Mouse (Mus musculus): ENCODE results near the gene Smarcb1. TPM values are rescaled to one million over a fixed set of nuclear protein-coding genes. Genes with fewer than 3 reads are reported as not detected.
"Not testable (repeated sequence)": the region's sequence is repeated elsewhere in the genome, so short reads cannot be mapped to it uniquely, and the experiment has no call there.

Gene Smarcb1
- polyA plus RNA-seq, 1 experiment = 82.1 TPM

DNA sequence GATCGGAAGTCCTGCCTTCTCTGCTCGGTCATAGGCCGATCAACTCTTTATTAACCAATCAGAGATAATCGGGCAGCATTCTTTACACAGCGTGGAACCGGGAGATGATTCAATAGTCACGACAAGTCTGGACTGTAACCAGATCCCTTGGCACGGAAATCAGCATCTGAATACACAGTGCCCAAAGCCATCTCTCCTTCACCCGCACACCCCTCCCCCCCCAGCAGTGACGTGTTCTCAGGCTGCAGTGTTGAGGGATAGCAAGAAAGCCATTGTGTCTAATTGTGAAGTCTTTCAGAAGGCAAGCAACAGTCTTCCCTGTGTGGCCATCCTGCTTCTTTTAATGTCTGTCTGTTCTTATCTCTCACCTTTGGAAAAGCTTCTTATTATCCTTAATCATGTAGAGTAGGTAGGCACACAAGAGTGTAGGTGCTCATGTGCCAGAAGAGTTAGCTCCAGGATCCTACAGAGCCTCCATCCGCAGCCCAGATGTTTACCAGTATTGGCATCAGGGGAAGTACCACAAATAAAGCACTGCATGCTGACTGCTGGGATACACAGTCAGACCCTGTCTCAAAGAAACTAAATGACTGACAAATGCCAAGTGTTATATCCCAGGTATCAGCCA lies 48.4 kb downstream of the Smarcb1 start:
- Histone ChIP-seq H3K4me1 (ENCODE audit: control insufficient read depth, insufficient read depth, low read length) (peaks cover 9% of the 10 kb centered on the region; the same call in 1 of the 2 replicates), H3K4me3 (replicated peaks; ENCODE audit: insufficient read depth, low read depth, low read length) (peak overlapping the region; percentile 79), H3K27ac (ENCODE audit: insufficient read depth, low read length) (peak overlapping the region; percentile 87), H3K27me3 (ENCODE audit: control insufficient read depth, insufficient read depth, low read length) (no peaks in the 10 kb centered on the region)
- TF ChIP-seq CTCF (IDR thresholded peaks at IDR 0.05; ENCODE audit: borderline replicate concordance, insufficient read depth, low read depth, low read length) (no peak), POLR2A (IDR thresholded peaks at IDR 0.05; ENCODE audit: borderline replicate concordance, insufficient read depth, low read length) (peak; percentile 22; the same call in 1 of the 2 replicates)
- peak; percentile 94 to 98 for DNase-seq
- 1% methylated on average over 11 of the region's 11 CpGs for WGBS

DNA sequence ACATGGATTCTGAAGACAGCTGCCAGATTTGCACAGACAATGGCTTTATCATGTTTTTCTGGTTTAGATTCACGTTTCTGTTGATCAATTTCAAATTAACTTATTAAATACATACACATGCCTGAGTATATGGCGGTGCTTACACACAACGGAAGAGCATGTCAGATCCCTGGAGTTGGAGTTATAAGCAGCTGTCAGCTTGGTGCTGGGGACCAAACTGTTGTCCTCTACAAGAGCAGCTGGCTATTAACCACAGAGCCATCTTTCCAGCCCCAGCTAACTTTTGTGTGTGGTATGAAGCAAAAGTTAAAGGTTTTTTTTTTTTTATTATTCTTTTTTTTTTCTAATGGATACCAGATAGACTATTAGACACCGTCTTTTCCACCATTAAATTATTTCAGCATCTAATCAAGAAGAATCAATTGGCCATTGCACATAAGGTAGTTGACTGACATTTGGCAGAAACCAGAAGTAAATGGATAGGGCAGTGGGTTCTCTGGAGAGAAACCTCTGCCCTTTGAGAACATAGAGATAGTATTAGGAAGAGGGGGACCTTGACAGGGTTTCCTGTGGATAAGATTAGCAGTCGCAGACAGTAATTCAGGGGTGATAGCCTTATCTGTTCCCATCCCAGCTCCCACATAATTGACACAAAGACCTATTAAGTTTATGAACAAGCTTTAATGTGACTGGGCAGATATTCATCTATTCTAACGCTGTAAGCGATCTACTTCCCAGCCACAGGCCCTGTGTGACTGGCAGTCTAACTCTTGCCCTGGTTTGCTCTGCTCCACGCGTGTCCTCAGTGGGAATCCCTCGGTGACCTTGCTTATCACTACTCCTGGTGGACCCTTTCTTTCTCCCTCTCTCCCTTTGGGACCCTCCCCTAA lies 49.1 kb downstream of the Smarcb1 start:
- WGBS = 36% methylated on average over 10 of the region's 10 CpGs
- Histone ChIP-seq H3K27me3 (ENCODE audit: control insufficient read depth, insufficient read depth, low read length) (no peaks in the 10 kb centered on the region), H3K27ac (ENCODE audit: insufficient read depth, low read length) (peak overlapping the region; percentile 87), H3K4me3 (replicated peaks; ENCODE audit: insufficient read depth, low read depth, low read length) (peak overlapping the region; percentile 79), H3K4me1 (ENCODE audit: control insufficient read depth, insufficient read depth, low read length) (peaks cover 9% of the 10 kb centered on the region; the same call in 1 of the 2 replicates)
- no peak for DNase-seq
- TF ChIP-seq POLR2A (IDR thresholded peaks at IDR 0.05; ENCODE audit: borderline replicate concordance, insufficient read depth, low read length) = peak; percentile 37; the same call in 1 of the 2 replicates
- TF ChIP-seq CTCF (IDR thresholded peaks at IDR 0.05; ENCODE audit: borderline replicate concordance, insufficient read depth, low read depth, low read length) = no peak

DNA sequence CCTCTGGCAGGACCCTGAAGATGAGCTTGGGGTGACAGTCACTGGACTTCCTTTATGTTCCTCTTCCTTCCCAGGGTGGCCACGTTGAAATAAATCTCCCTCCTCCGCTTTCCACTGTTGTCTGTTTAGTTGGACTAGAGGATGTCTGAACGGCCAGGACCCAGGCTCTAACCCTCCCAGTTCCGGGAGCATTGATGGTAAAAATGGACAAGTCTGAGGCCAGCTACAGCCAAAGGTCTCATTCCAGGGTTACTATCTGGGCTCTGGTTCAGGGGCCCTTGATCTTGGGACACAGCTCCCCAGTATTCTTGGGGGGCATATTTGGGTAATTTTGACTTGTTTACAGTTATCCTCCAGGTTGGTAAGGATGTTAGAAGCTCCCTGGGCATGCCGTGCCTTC lies 59.8 kb downstream of the Smarcb1 start:
- TF ChIP-seq POLR2A (IDR thresholded peaks at IDR 0.05; ENCODE audit: borderline replicate concordance, insufficient read depth, low read length) = no peak
- TF ChIP-seq CTCF (IDR thresholded peaks at IDR 0.05; ENCODE audit: borderline replicate concordance, insufficient read depth, low read depth, low read length) = no peak
- DNase-seq = no peak
- H3K27ac ChIP-seq (ENCODE audit: insufficient read depth, low read length) = no peak overlapping the region
- peaks cover 9% of the 10 kb centered on the region for H3K4me1 ChIP-seq (ENCODE audit: control insufficient read depth, insufficient read depth, low read length)
- no peaks in the 10 kb centered on the region for H3K27me3 ChIP-seq (ENCODE audit: control insufficient read depth, insufficient read depth, low read length)
- H3K4me3 ChIP-seq (replicated peaks; ENCODE audit: insufficient read depth, low read depth, low read length) = no peak overlapping the region
- WGBS = 43% methylated on average over 5 of the region's 5 CpGs

GRCm38 (mm10) chr10:75860746-75861145 lies 60.7 kb downstream of the Smarcb1 start:
- H3K27ac ChIP-seq (ENCODE audit: insufficient read depth, low read length) = no peak overlapping the region; the same call in 1 of the 2 replicates
- H3K27me3 ChIP-seq (ENCODE audit: control insufficient read depth, insufficient read depth, low read length) = no peaks in the 10 kb centered on the region
- no peak overlapping the region for H3K4me3 ChIP-seq (replicated peaks; ENCODE audit: insufficient read depth, low read depth, low read length)
- TF ChIP-seq CTCF (IDR thresholded peaks at IDR 0.05; ENCODE audit: borderline replicate concordance, insufficient read depth, low read depth, low read length) = no peak
- TF ChIP-seq POLR2A (IDR thresholded peaks at IDR 0.05; ENCODE audit: borderline replicate concordance, insufficient read depth, low read length) = no peak
- H3K4me1 ChIP-seq (ENCODE audit: control insufficient read depth, insufficient read depth, low read length) = peaks cover 9% of the 10 kb centered on the region
- DNase-seq = peak; percentile 49 to 55
- WGBS = 25% methylated on average over 7 of the region's 7 CpGs

GRCm38 (mm10) chr10:75859786-75860470 lies 61.5 kb downstream of the Smarcb1 start, which contains the start of gene Mif:
Gene Mif, minus strand, starts transcription at chr10:75860240.
- peak; percentile 98 for TF ChIP-seq POLR2A (IDR thresholded peaks at IDR 0.05; ENCODE audit: borderline replicate concordance, insufficient read depth, low read length)
- under 1% methylated on average over 44 of the region's 46 CpGs for WGBS
- Histone ChIP-seq H3K27ac (ENCODE audit: insufficient read depth, low read length) (peak within 1 kb of the TSS; percentile 57), H3K4me3 (replicated peaks; ENCODE audit: insufficient read depth, low read depth, low read length) (peak within 1 kb of the TSS; percentile 75)
- not testable (repeated sequence) for H3K27me3 ChIP-seq (ENCODE audit: control insufficient read depth, insufficient read depth, low read length); H3K4me1 ChIP-seq (ENCODE audit: control insufficient read depth, insufficient read depth, low read length)
- DNase-seq = peak; percentile 90 to 91

DNA sequence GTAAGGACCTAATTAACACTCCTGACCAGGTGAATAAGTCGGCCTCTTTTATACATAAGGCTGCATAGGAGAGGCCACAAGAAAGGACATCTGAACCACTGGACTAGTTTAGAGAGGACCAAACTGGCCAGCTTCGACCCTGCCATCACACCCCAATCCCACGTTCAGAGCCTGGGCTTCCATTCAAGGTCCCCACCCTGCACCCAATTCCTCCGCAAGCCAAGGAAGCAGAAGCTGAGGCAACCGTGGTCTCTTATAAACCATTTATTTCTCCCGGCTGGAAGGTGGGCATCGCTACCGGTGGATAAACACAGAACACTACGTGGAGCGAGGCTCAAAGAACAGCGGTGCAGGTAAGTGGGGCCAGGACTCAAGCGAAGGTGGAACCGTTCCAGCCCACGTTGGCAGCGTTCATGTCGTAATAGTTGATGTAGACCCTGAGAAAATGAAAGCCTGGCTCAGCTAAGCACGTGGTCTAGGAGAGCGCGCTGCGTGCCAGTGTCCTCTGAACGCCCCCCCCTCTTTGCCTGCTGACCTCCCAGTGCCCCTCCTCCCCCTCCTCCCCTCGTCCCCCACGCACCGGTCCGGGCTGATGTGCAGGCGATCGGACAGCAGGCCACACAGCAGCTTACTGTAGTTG lies 62.2 kb downstream of the Smarcb1 start:
- peak; percentile 45 to 58 for DNase-seq
- H3K27ac ChIP-seq (ENCODE audit: insufficient read depth, low read length) = no peak overlapping the region
- H3K27me3 ChIP-seq (ENCODE audit: control insufficient read depth, insufficient read depth, low read length) = no peaks in the 10 kb centered on the region
- WGBS = 2% methylated on average over 26 of the region's 27 CpGs
- TF ChIP-seq CTCF (IDR thresholded peaks at IDR 0.05; ENCODE audit: borderline replicate concordance, insufficient read depth, low read depth, low read length) (no peak), POLR2A (IDR thresholded peaks at IDR 0.05; ENCODE audit: borderline replicate concordance, insufficient read depth, low read length) (no peak)
- peaks cover 9% of the 10 kb centered on the region for H3K4me1 ChIP-seq (ENCODE audit: control insufficient read depth, insufficient read depth, low read length)
- peak overlapping the region; percentile 75 for H3K4me3 ChIP-seq (replicated peaks; ENCODE audit: insufficient read depth, low read depth, low read length)

DNA sequence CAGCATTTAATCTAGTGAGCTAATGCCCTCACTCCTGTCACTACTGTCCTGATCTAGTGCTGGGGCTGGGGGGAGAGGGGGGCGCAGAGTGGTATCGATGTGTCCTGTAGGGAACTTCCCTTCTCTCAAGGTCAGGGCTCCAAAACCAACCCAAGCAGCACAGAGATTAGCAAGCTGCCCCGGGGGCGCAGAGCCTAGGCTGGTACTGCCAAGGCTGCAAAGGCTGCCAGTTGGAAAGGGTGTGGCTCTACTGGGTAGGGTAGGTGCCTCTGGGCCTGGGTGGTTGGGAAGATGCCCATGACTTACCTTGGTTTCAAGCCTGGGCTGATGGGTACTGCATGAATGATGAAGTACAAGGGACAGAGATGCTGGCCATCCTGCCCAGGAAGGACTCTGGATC lies 63.8 kb downstream of the Smarcb1 start:
- no peak overlapping the region for H3K4me3 ChIP-seq (replicated peaks; ENCODE audit: insufficient read depth, low read depth, low read length)
- WGBS = 52% methylated on average over 4 of the region's 4 CpGs
- H3K27ac ChIP-seq (ENCODE audit: insufficient read depth, low read length) = no peak overlapping the region
- no peaks in the 10 kb centered on the region for H3K27me3 ChIP-seq (ENCODE audit: control insufficient read depth, insufficient read depth, low read length)
- H3K4me1 ChIP-seq (ENCODE audit: control insufficient read depth, insufficient read depth, low read length) = peaks cover 9% of the 10 kb centered on the region
- DNase-seq = no peak
- no peak for TF ChIP-seq CTCF (IDR thresholded peaks at IDR 0.05; ENCODE audit: borderline replicate concordance, insufficient read depth, low read depth, low read length)
- TF ChIP-seq POLR2A (IDR thresholded peaks at IDR 0.05; ENCODE audit: borderline replicate concordance, insufficient read depth, low read length) = no peak

All from cerebellum, adult 2 months (tissue).